Mouse (Mus musculus): Measurements from ENCODE around the gene Ciart.
"Not testable (repeated sequence)": the region's sequence is repeated elsewhere in the genome, so short reads cannot be mapped to it uniquely, and the experiment has no call there.

Ciart gene

DNA sequence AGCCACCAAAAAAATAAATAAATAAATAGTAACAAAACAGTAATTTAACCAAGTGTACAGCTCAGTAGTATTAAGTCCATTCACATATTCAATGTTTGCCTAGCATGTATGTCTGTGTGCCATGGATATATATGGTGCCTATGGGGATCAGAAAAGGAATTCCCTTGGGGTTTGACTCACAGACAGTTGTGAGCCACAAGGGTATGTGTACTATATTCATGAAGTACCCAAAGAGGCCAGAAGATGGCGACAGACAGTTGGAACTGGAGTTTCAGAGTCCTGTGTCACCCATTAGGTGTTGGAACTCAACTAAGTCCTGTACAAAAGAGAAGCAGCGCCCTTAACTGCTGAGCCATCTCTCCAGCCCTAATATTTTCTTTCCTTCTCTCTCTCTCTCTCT, 20.3 kb downstream of the Ciart start:
- DNase-seq: no peak

- no peak for DNase-seq
These were observed 20.8 kb downstream of the Ciart start for GRCm38 (mm10) chr3:95861216-95861615.

GRCm38 (mm10) chr3:95860323-95860722, 21.7 kb downstream of the Ciart start:
- DNase-seq: no peak

- DNase-seq: not testable (repeated sequence)
These were observed 23.8 kb downstream of the Ciart start for GRCm38 (mm10) chr3:95858278-95858677.

- DNase-seq: not testable (repeated sequence)
These were observed 25.0 kb downstream of the Ciart start for GRCm38 (mm10) chr3:95857050-95857449.

DNA sequence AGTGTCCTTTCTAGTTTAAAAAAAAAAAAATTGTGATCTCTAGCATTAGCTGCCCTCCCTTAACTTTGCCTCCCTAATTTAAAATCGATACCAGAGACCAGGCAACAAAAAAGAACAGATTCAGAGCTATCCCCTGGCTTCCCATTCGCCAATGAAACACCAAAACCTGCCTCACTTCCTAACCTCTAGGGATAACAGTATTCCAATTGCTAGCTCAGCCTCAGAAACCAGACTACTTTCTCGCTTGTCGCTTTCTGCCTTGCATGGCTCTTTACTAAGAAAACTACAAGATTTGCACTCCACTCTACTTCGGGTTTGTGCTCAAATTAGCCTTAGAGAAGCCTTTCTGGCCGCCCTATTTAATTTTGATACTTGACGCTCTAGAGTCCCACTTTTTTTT, 25.9 kb downstream of the Ciart start:
- DNase-seq: no peak

- DNase-seq: peak; percentile 95
These were observed 26.5 kb downstream of the Ciart start, which contains the start of gene Prpf3 for GRCm38 (mm10) chr3:95855502-95856089. Gene Prpf3, minus strand, starts transcription at chr3:95855885.

GRCm38 (mm10) chr3:95851317-95851716, 30.7 kb downstream of the Ciart start:
- DNase-seq: no peak

GRCm38 (mm10) chr3:95850611-95851010, 31.4 kb downstream of the Ciart start:
- DNase-seq: no peak

DNA sequence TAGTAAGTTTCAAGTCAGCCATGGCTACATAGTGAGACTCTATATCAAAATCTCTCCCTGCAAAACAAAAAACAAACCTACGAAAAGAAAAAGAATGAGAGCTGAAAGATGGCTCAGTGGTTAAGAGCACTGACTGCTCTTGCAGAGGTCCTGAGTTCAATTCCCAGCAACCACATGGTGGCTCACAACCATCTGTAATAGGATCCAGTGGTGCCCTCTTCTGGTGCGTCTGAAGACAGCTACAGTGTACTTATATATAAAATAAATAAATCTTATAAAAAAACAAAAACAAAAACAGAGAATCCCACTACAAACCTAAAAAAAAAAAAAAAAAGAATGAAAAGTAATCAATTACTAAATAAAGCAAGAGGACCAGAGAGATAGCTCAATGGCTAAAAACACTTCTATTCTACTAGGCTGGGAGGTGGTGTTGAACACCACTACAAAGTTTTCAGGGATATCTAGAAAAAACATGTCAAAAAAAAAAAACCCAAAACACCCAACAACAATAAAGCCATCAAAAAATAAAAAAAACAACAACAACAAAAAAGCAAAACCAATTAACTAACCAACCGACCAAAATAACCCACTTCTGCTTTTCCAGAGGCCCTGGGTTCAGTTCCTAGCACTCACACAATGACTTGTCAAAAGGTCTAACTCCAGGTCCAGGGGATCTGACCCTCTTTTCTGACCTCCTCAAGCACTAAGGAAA, 39.4 kb downstream of the Ciart start:
- no peak for DNase-seq

- DNase-seq: no peak
These were observed 42.8 kb downstream of the Ciart start for GRCm38 (mm10) chr3:95839250-95839649.

DNA sequence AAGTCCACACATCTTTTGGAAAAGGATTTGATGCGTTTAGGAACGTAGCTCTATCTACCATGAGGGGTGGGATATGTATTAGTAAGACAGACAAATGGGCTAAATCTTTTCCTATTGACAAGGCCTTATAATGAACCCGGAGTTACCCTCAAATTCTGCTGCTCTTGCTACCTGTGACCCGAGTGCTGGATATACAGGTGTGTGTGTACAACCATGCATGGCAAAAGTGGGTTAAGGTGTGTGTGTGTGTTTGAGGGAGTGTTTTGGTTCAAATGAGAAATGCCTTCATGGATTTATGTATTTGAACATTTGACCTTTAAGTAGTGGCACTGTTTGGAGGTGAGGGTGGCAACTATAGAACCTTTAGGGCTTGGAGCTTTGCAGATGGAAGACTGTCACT, 53.0 kb downstream of the Ciart start:
- DNase-seq: no peak

Data from right cerebral cortex, postnatal 25 days (tissue).